Mouse (Mus musculus) urinary bladder, postnatal 36 days (tissue): ENCODE measurements around the gene Akap5.
A peak's percentile ranks its signal among the peaks of the same experiment; 100 is the strongest.

Experiments
- DNase-seq, 2 experiments: peaks; one replicate each; pipeline ENCODE4 v3.0.0; 2022; ENCODE audit warnings: low spot score in 2 of 2, mixed read lengths in 1 of 2

Gene Akap5

GRCm38 (mm10) chr12:76310633-76311032 is 14.1 kb upstream of the Akap5 start:
- no peak for DNase-seq

- no peak for DNase-seq
These were observed 13.5 kb upstream of the Akap5 start for GRCm38 (mm10) chr12:76311227-76311626.

DNA sequence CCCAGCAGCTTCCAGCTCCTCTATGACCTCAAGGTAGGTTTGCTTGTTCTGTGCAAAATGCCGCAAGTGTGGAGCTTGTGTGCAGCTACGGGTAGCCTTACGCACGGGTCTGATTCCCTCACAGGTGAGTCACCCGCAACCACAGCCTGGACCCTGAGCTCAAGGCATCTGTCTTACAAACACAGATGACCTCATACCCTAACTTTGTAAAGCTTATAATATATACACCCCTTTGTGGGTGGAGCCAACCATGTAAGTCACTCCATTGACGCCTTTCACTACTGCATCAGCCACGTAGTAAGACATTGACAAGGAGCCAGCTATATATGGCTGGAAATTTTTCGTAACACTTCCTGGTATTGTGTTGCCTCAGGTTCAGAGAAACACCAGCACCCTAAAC is 12.7 kb upstream of the Akap5 start:
- no peak for DNase-seq

GRCm38 (mm10) chr12:76318282-76319212 is 6.1 kb upstream of the Akap5 start:
- no peak for DNase-seq

DNA sequence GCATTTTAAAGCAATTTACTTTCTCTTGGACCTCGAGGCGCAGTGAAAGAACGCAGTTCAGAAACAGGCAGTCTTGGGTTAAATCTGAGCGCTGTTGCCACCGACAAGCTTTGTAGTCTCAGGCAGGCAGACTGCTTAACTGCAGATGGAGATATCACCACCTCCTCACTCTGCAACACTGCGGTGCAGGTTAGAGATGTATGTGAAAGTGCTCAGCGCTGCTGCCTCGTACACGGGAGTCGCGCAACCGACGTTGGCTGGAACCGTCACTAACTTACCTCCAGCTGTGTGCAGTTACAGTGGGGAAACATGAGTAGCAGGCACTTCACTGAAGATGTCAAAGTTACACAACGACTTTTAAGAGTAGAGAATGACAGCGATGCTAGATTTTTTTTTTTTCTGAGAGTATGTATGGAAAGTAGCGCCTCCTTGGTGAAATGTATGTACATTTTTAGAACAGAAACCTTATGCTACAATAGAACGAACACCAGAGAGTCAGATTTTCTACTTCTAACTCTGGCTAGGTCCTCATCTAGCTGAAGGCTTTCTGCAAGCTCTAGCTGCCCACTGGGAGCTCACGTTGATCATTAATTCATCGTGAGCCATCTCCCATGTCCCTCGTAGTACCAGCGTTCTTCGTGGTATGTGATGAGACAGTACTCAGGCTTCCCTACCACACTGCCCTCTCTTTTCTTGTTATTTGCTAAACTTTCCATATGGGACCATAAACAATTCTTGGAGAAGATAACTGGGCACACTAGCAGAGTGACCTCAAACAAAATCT is 1.9 kb downstream of the Akap5 start:
- DNase-seq, result no peak

- no peak for DNase-seq
These were observed 4.1 kb downstream of the Akap5 start for GRCm38 (mm10) chr12:76328567-76329354.

GRCm38 (mm10) chr12:76333688-76334087 is 9.0 kb downstream of the Akap5 start:
- DNase-seq, result no peak

DNA sequence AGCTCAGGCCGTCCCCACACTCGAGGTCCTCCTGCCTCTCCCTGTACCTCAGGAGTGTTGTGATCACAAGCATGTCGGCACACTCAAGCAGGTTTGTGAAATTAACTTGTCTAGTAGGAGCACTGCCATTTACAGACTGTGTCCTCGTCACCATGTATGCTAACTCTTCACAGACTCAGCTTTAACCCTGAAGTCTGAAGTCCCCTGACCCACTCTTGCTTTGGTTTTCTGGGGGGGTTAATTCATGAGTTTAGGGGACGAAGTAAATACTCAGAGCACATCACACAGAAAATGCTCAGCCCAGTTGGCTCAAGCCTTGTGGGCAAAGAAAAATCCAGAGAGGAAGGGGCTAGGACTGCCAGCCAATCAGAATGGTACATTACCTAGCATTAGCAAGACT is 10.9 kb downstream of the Akap5 start:
- DNase-seq, result no peak

DNA sequence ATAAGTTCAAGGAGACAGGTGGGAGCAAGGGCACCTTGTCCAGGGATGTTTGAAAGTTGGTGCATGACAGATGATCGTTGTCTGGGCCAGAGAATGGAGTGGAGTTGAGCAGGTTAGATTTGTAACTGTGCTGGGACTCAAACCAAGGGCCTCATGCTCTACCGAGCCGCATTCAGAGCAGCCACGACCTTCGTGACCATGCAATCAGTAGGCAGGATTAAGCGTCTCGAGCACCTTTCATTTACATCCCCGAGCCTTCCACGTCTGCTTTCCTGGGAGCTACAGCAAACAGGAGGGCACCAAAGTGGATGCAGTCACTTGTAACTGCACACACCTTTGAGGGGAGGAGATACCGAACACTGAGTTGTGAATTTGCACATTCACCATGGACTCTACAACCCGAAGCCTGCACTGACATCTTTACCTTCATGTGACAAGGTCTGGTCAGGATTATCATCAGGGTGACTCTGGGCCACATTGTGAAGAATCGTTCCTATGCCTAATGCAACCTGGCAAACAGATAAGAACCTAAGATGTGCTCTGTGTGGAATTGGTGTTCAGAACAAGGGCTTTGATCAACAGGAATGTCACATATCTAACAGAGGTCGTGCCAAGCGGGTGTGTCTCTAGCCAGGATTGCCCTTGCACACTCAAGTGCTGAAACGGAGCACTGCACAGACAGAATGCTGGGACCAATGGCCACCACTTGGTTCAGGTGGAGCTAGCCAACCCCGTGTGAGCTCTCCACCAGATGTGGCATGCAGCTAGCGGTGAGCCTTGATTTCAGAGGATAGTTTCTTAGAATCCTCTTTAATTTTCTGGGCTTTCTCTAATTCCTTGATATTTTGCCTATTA is 11.6 kb downstream of the Akap5 start:
- DNase-seq, result no peak

DNA sequence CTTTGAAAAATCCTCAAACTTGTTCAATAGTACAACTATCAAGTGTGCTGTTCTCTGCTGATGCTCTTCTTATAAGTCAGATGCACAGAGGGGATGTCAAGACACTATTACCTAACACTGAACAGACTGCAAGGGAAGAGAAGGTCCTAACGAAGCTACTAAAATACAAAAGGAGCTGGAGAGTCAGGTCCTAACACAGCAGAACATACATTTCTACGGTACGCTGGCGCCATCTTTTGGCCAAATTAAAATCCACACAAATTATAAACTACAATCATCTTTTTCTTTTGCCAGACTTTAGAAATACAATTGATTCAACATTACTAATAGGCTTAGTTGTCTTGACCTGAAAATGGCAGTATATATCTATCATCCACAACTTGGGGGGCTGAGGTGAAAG is 16.4 kb downstream of the Akap5 start:
- peak in 1 of 2 experiments; percentile 41 for DNase-seq

DNA sequence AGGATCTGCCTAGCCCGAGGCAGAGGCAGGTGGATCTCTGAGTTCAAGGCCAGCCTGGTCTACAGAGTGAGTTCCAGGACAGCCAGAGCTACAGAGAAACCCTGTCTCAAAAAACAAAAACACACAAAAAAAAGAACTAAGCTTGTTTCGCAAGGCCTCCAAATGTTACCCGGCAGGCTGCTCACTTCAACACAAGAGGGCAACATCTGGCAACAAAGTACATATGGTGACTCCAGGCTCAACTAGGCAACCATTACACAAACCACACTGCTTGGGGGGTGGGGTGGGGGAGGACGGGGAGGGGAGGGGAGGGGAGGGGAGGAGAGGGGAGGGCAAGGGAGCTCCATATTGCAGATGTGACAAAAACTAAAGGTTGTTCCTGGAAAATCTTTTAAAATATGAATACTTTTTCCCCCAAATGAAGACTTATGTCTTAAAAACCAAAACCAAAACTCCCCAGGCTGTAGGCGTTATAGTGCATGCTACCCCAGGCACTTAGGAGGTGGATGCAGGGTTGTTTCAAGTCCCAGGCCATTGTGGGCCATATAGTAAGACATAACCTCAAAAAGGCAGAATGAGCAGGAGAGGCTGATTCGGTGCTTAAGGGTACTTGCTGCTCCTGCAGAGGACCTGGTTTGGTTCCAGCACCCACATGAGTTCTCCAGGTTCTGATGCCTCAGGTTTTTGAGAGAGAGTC is 21.2 kb downstream of the Akap5 start:
- DNase-seq, result no peak

- DNase-seq, result no peak
These were observed 25.1 kb downstream of the Akap5 start for GRCm38 (mm10) chr12:76349680-76350220.

DNA sequence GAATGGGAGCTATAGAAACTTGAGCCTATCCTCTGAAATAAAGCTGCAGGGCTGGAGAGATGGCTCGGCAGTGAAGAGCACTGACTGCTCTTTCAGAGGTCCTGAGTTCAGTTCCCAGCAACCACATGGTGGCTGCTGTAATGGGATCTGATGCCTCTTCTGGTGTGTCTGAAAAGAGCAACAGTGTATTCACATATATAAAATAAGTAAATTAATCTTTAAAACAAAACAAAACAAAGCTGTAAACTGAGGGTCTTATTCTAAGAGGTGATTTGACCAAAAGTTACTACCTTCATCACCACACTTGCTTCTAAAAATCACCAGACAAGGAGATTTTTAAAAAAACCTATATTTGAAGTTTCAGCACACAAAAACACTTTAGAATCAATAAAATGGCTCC is 36.2 kb downstream of the Akap5 start:
- no peak for DNase-seq

DNA sequence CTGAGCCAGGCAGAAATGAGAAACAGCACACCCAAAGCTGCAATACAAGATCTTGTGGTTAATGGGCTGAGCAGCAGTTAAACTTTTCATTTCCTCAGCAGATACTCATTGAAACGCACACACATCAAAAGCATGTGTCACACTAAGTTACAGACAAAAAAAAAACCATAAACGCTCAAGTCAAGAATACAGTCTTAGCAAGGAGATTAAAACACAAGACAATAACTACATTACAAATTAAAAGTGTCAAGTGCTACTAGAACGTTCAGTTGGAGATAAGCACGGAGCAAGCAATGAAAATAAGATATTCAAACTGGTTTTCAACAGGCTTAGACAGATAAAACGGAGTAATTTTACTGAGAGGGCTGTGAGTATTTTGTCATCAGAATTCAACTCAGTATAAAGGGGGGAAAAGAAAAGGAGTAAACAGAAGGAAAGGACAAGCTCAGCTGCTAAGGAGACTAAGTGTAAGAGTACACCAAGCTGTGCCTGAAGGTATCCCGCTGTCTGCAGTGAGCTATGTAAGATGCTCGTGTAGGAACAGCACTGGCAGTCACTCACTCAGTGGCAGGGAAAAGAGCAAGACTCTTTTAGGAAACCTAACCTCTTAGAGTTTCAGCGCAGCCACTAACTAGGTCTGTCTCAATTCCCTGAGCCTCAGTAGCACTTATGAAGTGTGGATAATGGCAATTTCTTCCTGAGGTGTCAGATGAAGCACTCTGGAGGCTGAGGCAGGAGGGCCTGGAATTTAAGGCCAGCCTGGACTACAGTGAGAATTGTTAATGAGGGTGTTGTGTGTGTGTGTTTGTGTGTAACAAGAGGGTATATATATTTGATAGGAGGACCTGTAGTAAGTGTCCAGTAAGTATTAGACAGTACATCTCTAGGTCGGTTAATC is 37.0 kb downstream of the Akap5 start:
- no peak for DNase-seq

- DNase-seq, result no peak
These were observed 37.6 kb downstream of the Akap5 start for GRCm38 (mm10) chr12:76362303-76362676.

GRCm38 (mm10) chr12:76366276-76366675 is 41.6 kb downstream of the Akap5 start:
- DNase-seq, result no peak

GRCm38 (mm10) chr12:76367096-76367995 is 42.7 kb downstream of the Akap5 start:
- DNase-seq, result peak in 1 of 2 experiments; percentile 24

- DNase-seq, result no peak
These were observed 43.6 kb downstream of the Akap5 start for GRCm38 (mm10) chr12:76368201-76368789.
